Mouse (Mus musculus) hindbrain, postnatal 0 days (tissue): ENCODE results near the gene Dppa3. TPM values are rescaled to one million over a fixed set of nuclear protein-coding genes. Genes with fewer than 3 reads are reported as not detected.

Experiments
- ATAC-seq: fragments of 200-750 bp; cut with Nextera tagmentation; 2 replicates; pipeline ENCODE4 v1.8.0; 2017; ENCODE audit warnings: mild to moderate bottlenecking, moderate TSS enrichment, moderate library complexity
- DNase-seq: peaks from one replicate; pipeline ENCODE4 v3.0.0-alpha.2; 2015; ENCODE audit warnings: low spot score
- H3K27ac ChIP-seq: fragments of 300-500 bp; sonication (generic); 2 replicates; pipeline ENCODE4 v1.5.1; 2014; ENCODE audit warnings: mild to moderate bottlenecking
- H3K27me3 ChIP-seq: fragments of 300-500 bp; sonication (generic); 2 replicates; pipeline ENCODE4 v1.6.1; 2014; ENCODE audit warnings: low read length, mixed read lengths; ENCODE audit not compliant: insufficient read depth
- H3K36me3 ChIP-seq: fragments of 300-500 bp; sonication (generic); 2 replicates; pipeline ENCODE4 v1.6.1; 2014; ENCODE audit warnings: low read length, mixed read lengths; ENCODE audit not compliant: insufficient read depth
- H3K4me1 ChIP-seq: fragments of 300-500 bp; sonication (generic); 2 replicates; pipeline ENCODE4 v1.6.1; 2014; ENCODE audit warnings: antibody characterized with exemption, low read length, mixed read lengths; ENCODE audit not compliant: insufficient read depth
- H3K4me2 ChIP-seq: fragments of 300-500 bp; sonication (generic); 2 replicates; pipeline ENCODE4 v1.6.1; 2014; ENCODE audit warnings: low read depth, mild to moderate bottlenecking, low read length, moderate library complexity, mixed read lengths
- H3K4me3 ChIP-seq: fragments of 300-500 bp; sonication (generic); 2 replicates; pipeline ENCODE4 v1.5.1; 2014; ENCODE audit warnings: low read length
- H3K9ac ChIP-seq: fragments of 300-500 bp; sonication (generic); replicated peaks from 2 replicates; pipeline ENCODE4 v1.6.1; 2014; ENCODE audit warnings: mild to moderate bottlenecking, low read length, moderate library complexity, mixed read lengths
- H3K9me3 ChIP-seq: fragments of 300-500 bp; sonication (generic); 2 replicates; pipeline ENCODE4 v1.6.1; 2016; ENCODE audit warnings: low read length, mixed read lengths
- CTCF ChIP-seq: IDR thresholded peaks from 2 replicates; pipeline ENCODE4 v1.5.1; 2016; ENCODE audit warnings: antibody characterized with exemption, control low read depth, low read depth
- WGBS: fragments of 180-500 bp; shearing (Covaris S2); extraction: QIAGEN DNeasy Blood & Tissue Kit; methylation state at CpG from one replicate; pipeline ENCODE4 v1.1.7; 2014; 5-methylcytosine and 5-hydroxymethylcytosine counted together
- polyA plus RNA-seq: library from polyadenylated mRNA; unstranded; fragments of >200 nt; fragmentation: Nextera tagmentation; extraction: Ambion mirVana; gene quantifications from 2 replicates; pipeline ENCODE4 v1.2.1, GENCODE M21; 2015
- total RNA-seq: library from RNA; depleted of rRNA; stranded (reverse); fragments of >200 nt; gene quantifications from 2 replicates; pipeline ENCODE4 v1.2.3, GENCODE M21; 2014

The Dppa3 gene
- total and polyA plus RNA-seq, 2 experiments from 2014 or later, result not detected

- ATAC-seq (no peak), DNase-seq (no peak)
- no peak for TF ChIP-seq CTCF
- no peaks in the 10 kb centered on the region for H3K36me3 ChIP-seq
- no peak overlapping the region for H3K9ac ChIP-seq
- no peak overlapping the region for H3K4me2 ChIP-seq
- WGBS, result 82% methylated on average over 3 of the region's 3 CpGs
- H3K27me3 ChIP-seq, result no peaks in the 10 kb centered on the region
- no peaks in the 10 kb centered on the region for H3K9me3 ChIP-seq
- H3K4me1 ChIP-seq, result no peaks in the 10 kb centered on the region
- H3K4me3 ChIP-seq, result no peak overlapping the region
- no peak overlapping the region for H3K27ac ChIP-seq
Observed at GRCm38 (mm10) chr6:122649903-122650302, 23.7 kb downstream of the Dppa3 start.

DNA sequence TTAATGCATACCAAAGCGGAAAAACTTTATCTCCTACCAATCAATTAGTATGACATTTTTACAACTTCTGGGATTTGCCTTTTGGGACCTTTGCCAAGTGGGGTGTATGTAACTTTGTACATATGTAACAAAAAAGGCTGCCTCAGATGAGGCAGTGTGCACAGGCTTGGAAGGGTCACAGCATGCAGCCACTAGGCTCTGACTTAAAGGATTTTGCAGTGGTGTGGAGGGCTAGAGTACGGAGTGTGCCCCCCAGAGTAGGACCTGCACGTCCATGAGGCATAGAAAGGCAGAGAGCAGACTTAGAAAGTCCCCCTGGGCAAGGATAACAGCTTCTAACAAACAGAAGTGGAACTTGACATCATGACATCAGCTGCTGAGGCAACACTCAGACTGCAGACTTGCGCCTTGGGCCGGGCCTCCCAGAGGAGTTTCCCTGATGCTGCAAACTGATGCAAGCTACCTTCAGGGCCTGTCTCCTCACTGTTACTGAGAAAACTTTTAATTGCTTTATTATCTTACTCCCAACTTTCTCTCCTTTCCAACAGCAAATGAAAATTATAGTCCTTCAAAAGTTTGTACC, 24.3 kb downstream of the Dppa3 start:
- Histone ChIP-seq H3K4me1 (no peaks in the 10 kb centered on the region), H3K9ac (no peak overlapping the region), H3K27me3 (no peaks in the 10 kb centered on the region), H3K36me3 (no peaks in the 10 kb centered on the region), H3K27ac (no peak overlapping the region), H3K9me3 (no peaks in the 10 kb centered on the region), H3K4me3 (no peak overlapping the region), H3K4me2 (no peak overlapping the region)
- DNase-seq (no peak), ATAC-seq (no peak)
- WGBS, result 75% methylated on average over 5 of the region's 5 CpGs
- TF ChIP-seq CTCF, result no peak

DNA sequence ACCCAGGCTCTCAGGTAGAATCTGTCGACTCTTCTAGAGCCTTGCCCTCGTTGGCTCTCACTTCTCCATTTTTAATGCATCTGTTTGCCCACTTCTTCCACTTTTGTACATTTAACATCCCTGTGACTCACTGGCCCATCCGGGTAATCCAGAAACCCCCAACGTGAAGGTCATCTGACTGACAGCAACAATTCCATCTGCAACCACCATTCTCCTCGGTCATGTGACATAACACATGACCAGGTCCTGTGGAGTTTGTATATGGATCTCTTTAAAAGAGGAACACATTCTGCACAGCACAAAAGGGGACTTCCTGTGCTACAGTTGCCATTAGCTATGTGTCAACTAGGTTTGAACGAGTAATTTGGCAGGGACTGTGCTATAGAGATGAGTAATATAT, 28.1 kb downstream of the Dppa3 start:
- no peak overlapping the region for H3K4me2 ChIP-seq
- H3K4me1 ChIP-seq, result no peaks in the 10 kb centered on the region
- 88% methylated on average over 6 of the region's 6 CpGs for WGBS
- H3K9me3 ChIP-seq, result no peaks in the 10 kb centered on the region
- H3K9ac ChIP-seq, result no peak overlapping the region
- no peaks in the 10 kb centered on the region for H3K27me3 ChIP-seq
- no peak overlapping the region for H3K27ac ChIP-seq
- H3K36me3 ChIP-seq, result no peaks in the 10 kb centered on the region
- ATAC-seq, result no peak
- DNase-seq, result no peak
- no peak for TF ChIP-seq CTCF
- no peak overlapping the region for H3K4me3 ChIP-seq

DNA sequence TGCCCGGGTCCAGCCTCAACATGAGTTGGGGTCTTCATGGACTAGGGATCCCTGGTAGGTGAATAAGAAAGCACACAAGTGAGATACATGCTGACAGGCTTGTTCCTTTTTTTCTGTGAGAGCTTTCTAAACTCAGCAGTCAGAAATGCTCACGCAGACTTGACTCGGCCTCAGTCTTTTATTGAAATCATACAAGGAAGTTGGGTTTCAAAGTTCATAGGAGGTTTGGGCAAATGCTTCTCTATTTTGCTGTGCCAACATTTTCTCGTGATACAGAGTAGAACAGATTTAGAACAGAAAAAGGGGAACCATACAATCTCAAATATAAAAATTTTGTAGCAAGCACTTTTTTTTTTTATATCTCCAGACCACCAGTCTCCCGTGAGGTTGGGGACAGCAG, 31.4 kb downstream of the Dppa3 start:
- no peak overlapping the region for H3K4me3 ChIP-seq
- no peak overlapping the region for H3K4me2 ChIP-seq
- H3K4me1 ChIP-seq, result no peaks in the 10 kb centered on the region
- H3K36me3 ChIP-seq, result no peaks in the 10 kb centered on the region
- no peak for TF ChIP-seq CTCF
- no peaks in the 10 kb centered on the region for H3K9me3 ChIP-seq
- WGBS, result 87% methylated on average over 5 of the region's 5 CpGs
- no peak for DNase-seq
- no peak for ATAC-seq
- no peak overlapping the region for H3K27ac ChIP-seq
- H3K9ac ChIP-seq, result no peak overlapping the region
- no peaks in the 10 kb centered on the region for H3K27me3 ChIP-seq

GRCm38 (mm10) chr6:122659567-122659966, 33.4 kb downstream of the Dppa3 start:
- no peaks in the 10 kb centered on the region for H3K4me1 ChIP-seq
- peak; percentile 45 for DNase-seq

GRCm38 (mm10) chr6:122660601-122661379, 34.6 kb downstream of the Dppa3 start:
- H3K27me3 ChIP-seq, result no peaks in the 10 kb centered on the region
- H3K4me2 ChIP-seq, result no peak overlapping the region
- WGBS, result 30% methylated on average over 8 of the region's 8 CpGs
- H3K4me1 ChIP-seq, result no peaks in the 10 kb centered on the region
- peak; percentile 83 for DNase-seq
- no peaks in the 10 kb centered on the region for H3K9me3 ChIP-seq
- ATAC-seq, result peak; percentile 81
- H3K36me3 ChIP-seq, result no peaks in the 10 kb centered on the region
- no peak overlapping the region for H3K4me3 ChIP-seq
- peak; percentile 86 for TF ChIP-seq CTCF
- H3K9ac ChIP-seq, result no peak overlapping the region
- H3K27ac ChIP-seq, result no peak overlapping the region

More at GRCm38 (mm10) chr6:122659567-122659966, 33.4 kb downstream of the Dppa3 start:
- Histone ChIP-seq H3K4me3 (no peak overlapping the region), H3K4me2 (no peak overlapping the region), H3K27me3 (no peaks in the 10 kb centered on the region), H3K9ac (no peak overlapping the region), H3K27ac (no peak overlapping the region), H3K9me3 (no peaks in the 10 kb centered on the region), H3K36me3 (no peaks in the 10 kb centered on the region)
- TF ChIP-seq CTCF, result no peak
- no peak for ATAC-seq
- WGBS, result 23% methylated on average over 7 of the region's 7 CpGs

GRCm38 (mm10) chr6:122662551-122663264, 36.5 kb downstream of the Dppa3 start:
- no peak overlapping the region for H3K27ac ChIP-seq
- no peaks in the 10 kb centered on the region for H3K27me3 ChIP-seq
- no peak overlapping the region for H3K9ac ChIP-seq
- TF ChIP-seq CTCF, result no peak
- H3K36me3 ChIP-seq, result no peaks in the 10 kb centered on the region
- no peaks in the 10 kb centered on the region for H3K4me1 ChIP-seq
- ATAC-seq (no peak), DNase-seq (no peak)
- no peak overlapping the region for H3K4me2 ChIP-seq
- no peak overlapping the region for H3K4me3 ChIP-seq
- H3K9me3 ChIP-seq, result no peaks in the 10 kb centered on the region
- WGBS, result 36% methylated on average over 22 of the region's 22 CpGs
